12 mouse cellular contexts compared by ENCODE assay signal in the genomic region with DNA sequence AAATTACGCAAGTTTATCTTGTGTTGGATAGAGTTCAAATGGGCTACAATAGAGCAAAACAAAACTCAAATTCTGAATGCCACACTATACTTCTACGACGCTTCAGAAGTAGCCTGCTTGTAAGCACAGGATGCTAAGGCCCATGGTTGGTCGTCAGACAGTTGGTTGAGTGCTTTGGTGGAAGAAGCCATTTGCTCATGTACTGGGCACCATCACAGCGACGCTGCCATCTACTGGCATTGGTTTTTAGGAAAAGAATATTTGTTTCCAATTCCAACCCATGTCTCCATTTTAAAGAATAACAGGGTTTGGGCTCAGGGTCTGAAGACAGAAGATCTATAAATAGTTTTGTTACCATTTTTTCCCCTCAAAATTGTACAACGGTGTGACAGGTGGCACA.
DNase-seq lines count a peak whose midpoint lies in the region; ATAC-seq and TF ChIP-seq lines count a peak whose summit lies in the region.
"Had no signal": no experiment of that assay in that cellular context is flagged by ENCODE, and none has a peak within 500 bp of the region (broad histone marks: within the 10 kb centered on the region; RNA-seq: fewer than 3 reads in every experiment).

No protein-coding gene starts in this region.

- ATAC-seq in hindbrain, embryonic 14.5 days (ENCODE audit: low FRiP score): no peak
- no peak for ATAC-seq in hindbrain, embryonic 12.5 days (ENCODE audit: low FRiP score)
- ATAC-seq in liver, postnatal 0 days: no peak

- H3K9ac ChIP-seq in hindbrain, embryonic 14.5 days: no peak overlapping the region
- no peak overlapping the region for H3K9ac ChIP-seq in hindbrain, embryonic 12.5 days
- no peak overlapping the region for H3K9ac ChIP-seq in liver, postnatal 0 days (replicated peaks)

- no peaks in the 10 kb centered on the region for H3K9me3 ChIP-seq in hindbrain, embryonic 14.5 days (ENCODE audit: control insufficient read depth, low read length)
- no peaks in the 10 kb centered on the region for H3K9me3 ChIP-seq in hindbrain, embryonic 12.5 days (replicated peaks)
- H3K9me3 ChIP-seq in liver, postnatal 0 days (ENCODE audit: low read length): no peaks in the 10 kb centered on the region

- H3K4me2 ChIP-seq in hindbrain, embryonic 14.5 days (replicated peaks): no peak overlapping the region
- no peak overlapping the region for H3K4me2 ChIP-seq in hindbrain, embryonic 12.5 days (replicated peaks)
- no peak overlapping the region for H3K4me2 ChIP-seq in liver, postnatal 0 days (ENCODE audit: low read depth, low read length)

- TF ChIP-seq POLR2A in cerebellum, adult 2 months (IDR thresholded peaks at IDR 0.05; ENCODE audit: borderline replicate concordance, insufficient read depth, low read length): no peak
- no peak for TF ChIP-seq POLR2A in embryonic fibroblast, embryonic 13.5 days (IDR thresholded peaks at IDR 0.05; ENCODE audit: low read depth, low read length)

- H3K36me3 ChIP-seq in hindbrain, embryonic 14.5 days (replicated peaks; ENCODE audit: control insufficient read depth, insufficient read depth): no peaks in the 10 kb centered on the region
- H3K36me3 ChIP-seq in hindbrain, embryonic 12.5 days: no peaks in the 10 kb centered on the region
- H3K36me3 ChIP-seq in liver, postnatal 0 days (replicated peaks; ENCODE audit: insufficient read depth, low read length): no peaks in the 10 kb centered on the region

- no peak for DNase-seq in cerebellum, adult 2 months
- DNase-seq in cerebellum, adult 11 months: no peak
- DNase-seq in hindbrain, embryonic 14.5 days (ENCODE audit: low spot score): peak; percentile 53
- DNase-seq in liver, postnatal 0 days: no peak
- no peak for DNase-seq in liver
- no peak for DNase-seq in urinary bladder, postnatal 14 days (ENCODE audit: low spot score)
- DNase-seq: cerebellum, adult 9-11 months; gastrocnemius, postnatal 36 days; heart, postnatal 14 days; lung, postnatal 10 days had no signal

- no peaks in the 10 kb centered on the region for H3K4me1 ChIP-seq in cerebellum, adult 2 months (ENCODE audit: control insufficient read depth, insufficient read depth, low read length)
- no peaks in the 10 kb centered on the region for H3K4me1 ChIP-seq in hindbrain, embryonic 14.5 days (replicated peaks; ENCODE audit: control insufficient read depth, insufficient read depth, low read length)
- no peaks in the 10 kb centered on the region for H3K4me1 ChIP-seq in hindbrain, embryonic 12.5 days
- H3K4me1 ChIP-seq in liver, postnatal 0 days (ENCODE audit: insufficient read depth): no peaks in the 10 kb centered on the region
- H3K4me1 ChIP-seq in embryonic fibroblast, embryonic 13.5 days (ENCODE audit: control insufficient read depth, insufficient read depth, low read length): no peaks in the 10 kb centered on the region

- H3K27me3 ChIP-seq in cerebellum, adult 2 months (ENCODE audit: control insufficient read depth, insufficient read depth, low read length): no peaks in the 10 kb centered on the region
- no peaks in the 10 kb centered on the region for H3K27me3 ChIP-seq in hindbrain, embryonic 14.5 days (ENCODE audit: control insufficient read depth, insufficient read depth, low read length)
- H3K27me3 ChIP-seq in hindbrain, embryonic 12.5 days: no peaks in the 10 kb centered on the region
- no peaks in the 10 kb centered on the region for H3K27me3 ChIP-seq in liver, postnatal 0 days (ENCODE audit: insufficient read depth, low read length)

- peak; percentile 15; the same call in 1 of the 2 replicates for TF ChIP-seq CTCF in cerebellum, adult 2 months (IDR thresholded peaks at IDR 0.05; ENCODE audit: borderline replicate concordance, insufficient read depth, low read depth, low read length)
- peak; percentile 26; the same call in 1 of the 2 replicates for TF ChIP-seq CTCF in liver, postnatal 0 days (IDR thresholded peaks at IDR 0.05; ENCODE audit: low read depth)
- peak; percentile 11; the same call in 1 of the 2 replicates for TF ChIP-seq CTCF in embryonic fibroblast, embryonic 13.5 days (IDR thresholded peaks at IDR 0.05; ENCODE audit: borderline replicate concordance, insufficient read depth, low read length)

- 63% methylated on average over 7 of the region's 7 CpGs for WGBS in cerebellum, adult 2 months
- 70% methylated on average over 7 of the region's 7 CpGs for WGBS in hindbrain, embryonic 14.5 days
- 69% methylated on average over 7 of the region's 7 CpGs for WGBS in hindbrain, embryonic 12.5 days
- WGBS in liver, postnatal 0 days (ENCODE audit: insufficient replicate concordance): 59% methylated on average over 7 of the region's 7 CpGs

- H3K27ac ChIP-seq in cerebellum, adult 2 months (ENCODE audit: insufficient read depth, low read length): no peak overlapping the region
- H3K27ac ChIP-seq in hindbrain, embryonic 14.5 days: no peak overlapping the region
- H3K27ac ChIP-seq in hindbrain, embryonic 12.5 days: no peak overlapping the region
- no peak overlapping the region for H3K27ac ChIP-seq in liver, postnatal 0 days (ENCODE audit: low read depth)
- no peak overlapping the region for H3K27ac ChIP-seq in embryonic fibroblast, embryonic 13.5 days (ENCODE audit: insufficient read depth, low read length)

- H3K4me3 ChIP-seq in cerebellum, adult 2 months (replicated peaks; ENCODE audit: insufficient read depth, low read depth, low read length): no peak overlapping the region
- H3K4me3 ChIP-seq in hindbrain, embryonic 14.5 days (replicated peaks; ENCODE audit: low read length): no peak overlapping the region
- no peak overlapping the region for H3K4me3 ChIP-seq in hindbrain, embryonic 12.5 days
- no peak overlapping the region for H3K4me3 ChIP-seq in liver, postnatal 0 days (ENCODE audit: low read depth, low read length)
- H3K4me3 ChIP-seq in embryonic fibroblast, embryonic 13.5 days (ENCODE audit: insufficient read depth, low read length): no peak overlapping the region

- TF ChIP-seq EP300 in liver, postnatal 0 days (IDR thresholded peaks at IDR 0.05; ENCODE audit: low read depth): no peak
